Mouse (Mus musculus): ENCODE measurements around the gene Btbd35f24.
"Not testable (repeated sequence)": the region's sequence is repeated elsewhere in the genome, so short reads cannot be mapped to it uniquely, and the experiment has no call there.

Btbd35f24 gene

GRCm38 (mm10) chrX:3195727-3196126 lies at the start of gene Btbd35f24:
Gene Btbd35f24 (minus strand): TSS chrX:3195827.
- DNase-seq = not testable (repeated sequence)
